Comparison of ENCODE assay signal across 15 mouse cellular contexts in the genomic region with DNA sequence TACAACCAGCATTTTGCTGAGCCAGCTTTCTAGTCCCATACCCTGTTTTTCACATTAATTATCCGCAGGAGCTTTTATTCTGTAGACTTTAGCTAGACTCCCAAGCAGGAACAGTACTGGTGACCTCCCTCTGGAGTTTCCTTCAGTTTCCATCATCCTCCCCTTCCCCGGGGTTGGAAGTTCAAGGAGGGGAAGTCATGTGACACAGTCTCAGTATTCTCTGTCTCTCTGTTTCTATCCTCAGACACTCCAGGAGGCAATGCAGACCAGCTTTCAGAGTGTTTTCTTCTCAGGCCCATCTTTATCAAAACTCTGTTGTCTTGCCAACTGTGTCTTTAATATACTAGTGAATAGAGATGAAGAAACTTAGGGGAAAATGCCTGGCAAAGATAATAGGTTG.
DNase-seq lines count a peak whose midpoint lies in the region; ATAC-seq and TF ChIP-seq lines count a peak whose summit lies in the region.
"Had no signal": no experiment of that assay in that cellular context is flagged by ENCODE, and none has a peak within 500 bp of the region (broad histone marks: within the 10 kb centered on the region; RNA-seq: fewer than 3 reads in every experiment).

No protein-coding gene starts in this region.

- no peaks in the 10 kb centered on the region for H3K27me3 ChIP-seq in heart, embryonic 10.5 days (ENCODE audit: insufficient read depth, poor library complexity, severe bottlenecking)
- H3K27me3 ChIP-seq in heart, postnatal 0 days (ENCODE audit: control insufficient read depth, insufficient read depth, low read length): no peaks in the 10 kb centered on the region
- H3K27me3 ChIP-seq: embryonic facial prominence, embryonic 15.5 days; forebrain, embryonic 15.5 days had no signal

- H3K9me3 ChIP-seq in heart, embryonic 10.5 days: no peaks in the 10 kb centered on the region
- H3K9me3 ChIP-seq in ES-E14 (ENCODE audit: control insufficient read depth, insufficient read depth, low read depth, low read length): no peaks in the 10 kb centered on the region
- no peaks in the 10 kb centered on the region for H3K9me3 ChIP-seq in heart, postnatal 0 days (replicated peaks; ENCODE audit: control insufficient read depth, low read length)
- H3K9me3 ChIP-seq: embryonic facial prominence, embryonic 15.5 days; forebrain, embryonic 15.5 days had no signal

- peak; percentile 7; the same call in 1 of the 2 replicates for TF ChIP-seq CTCF in heart, postnatal 0 days (IDR thresholded peaks at IDR 0.05; ENCODE audit: low read depth)

- peak; percentile 77 for DNase-seq in heart, embryonic 10.5 days (ENCODE audit: low spot score)
- no peak for DNase-seq in heart, postnatal 25 days (ENCODE audit: low spot score)
- no peak for DNase-seq in ES-E14 (ENCODE audit: low read depth, low spot score)
- peak; percentile 33 for DNase-seq in heart, postnatal 0 days (ENCODE audit: low spot score)
- DNase-seq in kidney, postnatal 36 days: peak; percentile 25 to 32
- no peak for DNase-seq in layer of hippocampus, postnatal 25 days (ENCODE audit: extremely low spot score in 1 of 2, low spot score in 1 of 2)
- DNase-seq in urinary bladder, postnatal 25 days (ENCODE audit: low spot score): no peak
- no peak for DNase-seq in frontal cortex, postnatal 14 days (ENCODE audit: low spot score in 2 of 2)
- DNase-seq: cerebellum, postnatal 10 days; thymus, adult 2 months had no signal

- peak; percentile 75; the same call in 1 of the 2 replicates for ATAC-seq in heart, postnatal 0 days (ENCODE audit: insufficient read depth, low read depth)
- ATAC-seq: forebrain, embryonic 15.5 days had no signal

- in situ Hi-C loops in ES-E14 (cut with MboI; ENCODE audit: low sequenced_read_pairs in 2 of 2, unreplicated experiment in 2 of 2): no loop called here

- no peak overlapping the region for H3K4me3 ChIP-seq in heart, embryonic 10.5 days
- no peak overlapping the region for H3K4me3 ChIP-seq in ES-E14 (ENCODE audit: insufficient read depth in 1 of 2, low read depth in 1 of 2, low read length in 2 of 2, poor library complexity in 1 of 2, severe bottlenecking in 1 of 2)
- H3K4me3 ChIP-seq in heart, postnatal 0 days (ENCODE audit: low read depth, low read length): no peak overlapping the region
- H3K4me3 ChIP-seq: embryonic facial prominence, embryonic 15.5 days; forebrain, embryonic 15.5 days; heart, adult 2 months; myocyte had no signal

- no peak for TF ChIP-seq EP300 in heart, postnatal 0 days (IDR thresholded peaks at IDR 0.05; ENCODE audit: low read depth)

- intact Hi-C loops in heart, postnatal 25 days (cut with DNase I): no loop called here

- H3K9ac ChIP-seq in ES-E14 (ENCODE audit: insufficient read depth, low read depth, low read length, poor library complexity, severe bottlenecking): no peak overlapping the region
- H3K9ac ChIP-seq in heart, postnatal 0 days (replicated peaks; ENCODE audit: low read depth, low read length): no peak overlapping the region
- H3K9ac ChIP-seq: embryonic facial prominence, embryonic 15.5 days; forebrain, embryonic 15.5 days had no signal

- no peaks in the 10 kb centered on the region for H3K4me1 ChIP-seq in heart, embryonic 10.5 days
- H3K4me1 ChIP-seq in ES-E14 (ENCODE audit: control insufficient read depth in 2 of 2, insufficient read depth in 2 of 2, low read length in 2 of 2, poor library complexity in 1 of 2): no peaks in the 10 kb centered on the region
- H3K4me1 ChIP-seq in heart, postnatal 0 days (ENCODE audit: control insufficient read depth, insufficient read depth): no peaks in the 10 kb centered on the region
- H3K4me1 ChIP-seq: embryonic facial prominence, embryonic 15.5 days; forebrain, embryonic 15.5 days had no signal

- WGBS in heart, embryonic 10.5 days: 45% methylated on average over 2 of the region's 2 CpGs
- WGBS in heart, postnatal 0 days: 32% methylated on average over 2 of the region's 2 CpGs

- H3K4me2 ChIP-seq in heart, postnatal 0 days (ENCODE audit: low read depth, low read length): no peak overlapping the region
- H3K4me2 ChIP-seq: embryonic facial prominence, embryonic 15.5 days; forebrain, embryonic 15.5 days had no signal

- no peak overlapping the region for H3K27ac ChIP-seq in heart, embryonic 10.5 days
- no peak overlapping the region for H3K27ac ChIP-seq in ES-E14 (ENCODE audit: insufficient read depth, low read depth, low read length, poor library complexity, severe bottlenecking)
- H3K27ac ChIP-seq in heart, postnatal 0 days (ENCODE audit: low read depth): no peak overlapping the region
- H3K27ac ChIP-seq: embryonic facial prominence, embryonic 15.5 days; forebrain, embryonic 15.5 days; heart, adult 2 months; macrophage had no signal

- H3K36me3 ChIP-seq in heart, embryonic 10.5 days: no peaks in the 10 kb centered on the region
- no peaks in the 10 kb centered on the region for H3K36me3 ChIP-seq in ES-E14 (ENCODE audit: control insufficient read depth, insufficient read depth, low read length, poor library complexity, severe bottlenecking)
- no peaks in the 10 kb centered on the region for H3K36me3 ChIP-seq in heart, postnatal 0 days (replicated peaks; ENCODE audit: control insufficient read depth, insufficient read depth, low read length)
- H3K36me3 ChIP-seq: embryonic facial prominence, embryonic 15.5 days; forebrain, embryonic 15.5 days had no signal

TF ChIP-seq in ES-E14, 5 proteins besides CTCF, POLR2A, EP300 and RAD21:
- no peak for TF ChIP-seq HCFC1 (IDR thresholded peaks at IDR 0.05; ENCODE audit: borderline replicate concordance, insufficient read depth, low read length)
- 0 out of 2 replicates have a peak, but pooled peaks have one; percentile 20 for TF ChIP-seq MAFK (IDR thresholded peaks at IDR 0.05; ENCODE audit: insufficient read depth, low read depth, low read length)

Comparison
In these comparisons a context has a peak if more than half of its experiments do, and no peak if none do; other contexts are left out.
1. DNase-seq: peak in heart, embryonic 10.5 days (single experiment), heart, postnatal 0 days (single experiment) and kidney, postnatal 36 days (2 of 2); none in heart, postnatal 25 days (single experiment), ES-E14 (single experiment), layer of hippocampus, postnatal 25 days (0 of 2), urinary bladder, postnatal 25 days (single experiment) and frontal cortex, postnatal 14 days (0 of 2).